Mouse (Mus musculus) lung, postnatal 36 days (tissue): ENCODE measurements around the gene Cbwd1.
A peak's percentile ranks its signal among the peaks of the same experiment; 100 is the strongest.

Source experiments
- DNase-seq: peaks from one replicate; pipeline ENCODE4 v3.0.0; 2022; ENCODE audit warnings: mixed read lengths

Cbwd1 gene

DNA sequence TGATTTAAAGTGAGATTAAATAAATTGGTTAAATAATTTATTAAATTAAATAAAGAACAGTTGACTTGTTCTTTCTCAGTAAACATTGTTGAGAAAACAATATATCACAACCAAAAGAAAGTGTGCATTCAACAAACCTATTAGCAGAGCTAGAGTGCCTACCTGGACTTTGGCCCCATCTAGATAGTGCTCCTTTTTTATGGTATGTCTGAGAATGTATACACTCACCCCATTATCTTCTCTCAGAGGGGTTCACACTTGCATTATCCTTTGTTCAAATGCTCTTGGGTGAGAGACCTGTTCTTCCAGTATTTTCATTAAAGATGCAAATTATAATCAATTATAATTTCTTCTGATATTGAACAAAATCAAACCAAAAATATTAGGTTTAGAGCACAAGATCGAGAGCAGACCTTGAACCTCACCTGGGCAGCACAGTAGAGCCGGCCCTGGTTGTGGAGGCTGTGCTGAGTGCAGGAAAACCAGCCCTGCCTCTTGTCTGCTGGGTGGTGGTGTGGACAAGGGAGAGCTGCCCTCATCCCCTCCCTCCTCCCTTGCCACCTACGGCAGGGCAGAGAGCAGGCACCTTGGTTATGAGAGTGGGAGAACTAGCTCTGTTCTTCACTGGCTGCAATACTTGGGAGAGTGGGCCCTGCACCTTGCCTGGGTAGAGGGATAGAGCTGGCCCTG, 11.4 kb upstream of the Cbwd1 start:
- DNase-seq, result no peak

DNA sequence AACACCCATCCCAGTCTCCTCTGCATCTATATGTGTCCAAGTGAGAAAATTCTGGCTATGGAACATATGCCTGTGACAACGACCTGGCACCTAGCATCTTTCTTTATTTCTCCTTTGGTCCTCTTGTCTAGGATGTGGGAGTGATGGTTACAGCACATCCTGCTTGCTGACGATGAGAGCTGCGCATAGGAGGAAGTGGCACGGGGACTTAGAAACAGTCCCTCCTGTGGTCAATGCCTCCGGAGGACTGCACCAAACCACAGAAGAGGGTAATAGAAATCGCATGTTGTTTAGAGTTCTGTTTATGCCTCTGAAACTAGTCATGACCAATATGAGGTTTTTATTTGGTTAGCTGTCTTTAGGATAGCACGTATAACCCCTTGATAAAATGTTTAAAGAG, 9.9 kb upstream of the Cbwd1 start:
- DNase-seq, result peak; percentile 32

DNA sequence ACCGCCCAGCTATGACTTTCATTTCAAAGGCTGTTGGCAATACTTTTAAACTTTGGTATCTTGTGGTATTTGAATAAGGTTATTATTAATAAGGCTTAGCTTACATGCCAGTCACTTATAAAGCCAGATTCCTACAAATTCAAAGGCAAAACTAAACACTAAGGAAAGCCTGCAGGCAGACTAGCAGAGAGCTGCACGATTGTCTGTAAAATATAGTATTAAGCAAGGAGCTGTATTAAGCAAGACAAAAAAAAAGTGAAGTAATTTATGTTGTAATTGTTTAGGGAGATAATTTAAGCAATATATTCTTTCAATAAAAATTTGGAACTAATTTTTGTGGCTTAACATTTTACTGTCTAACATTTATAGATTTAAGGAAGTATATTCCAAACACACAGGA, 5.5 kb upstream of the Cbwd1 start:
- DNase-seq, result no peak

DNA sequence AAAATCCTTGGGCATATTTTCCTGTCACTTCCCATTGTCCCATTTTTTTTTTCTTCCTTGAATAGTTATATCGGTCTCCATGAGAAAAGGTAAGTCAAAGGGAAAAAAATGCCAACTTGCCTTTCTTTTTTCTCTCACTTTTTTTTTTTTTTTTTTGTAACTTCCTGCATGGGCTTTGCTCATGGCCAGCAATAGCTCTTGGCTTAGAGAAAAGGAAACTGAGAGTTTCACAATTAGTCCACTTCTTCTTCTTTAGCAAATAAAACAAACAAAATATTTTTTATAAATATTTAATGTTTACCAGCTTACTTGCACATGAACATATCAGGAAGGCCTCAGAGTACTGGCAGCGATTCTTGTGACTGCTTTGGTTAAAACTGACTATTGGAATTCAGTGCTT, 4.8 kb upstream of the Cbwd1 start:
- no peak for DNase-seq

DNA sequence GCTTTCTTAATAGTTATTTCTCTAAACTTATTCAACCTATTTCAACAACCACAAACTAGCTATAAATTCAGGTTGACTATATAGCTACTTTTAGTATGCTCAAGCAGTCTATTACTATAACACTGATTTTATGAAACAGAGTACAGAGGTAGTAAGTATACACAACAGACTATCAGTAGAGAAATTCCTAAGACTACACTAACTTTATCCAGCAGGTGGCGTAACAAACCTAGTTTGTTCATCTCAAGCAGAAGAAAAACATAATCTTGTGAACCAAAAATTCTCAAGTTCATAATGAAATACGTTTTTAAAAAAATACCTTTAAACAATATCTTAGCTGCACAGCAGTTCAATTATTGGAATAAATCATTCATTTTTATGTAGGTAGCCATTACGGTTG, 2.9 kb downstream of the Cbwd1 start:
- DNase-seq, result peak; percentile 84

DNA sequence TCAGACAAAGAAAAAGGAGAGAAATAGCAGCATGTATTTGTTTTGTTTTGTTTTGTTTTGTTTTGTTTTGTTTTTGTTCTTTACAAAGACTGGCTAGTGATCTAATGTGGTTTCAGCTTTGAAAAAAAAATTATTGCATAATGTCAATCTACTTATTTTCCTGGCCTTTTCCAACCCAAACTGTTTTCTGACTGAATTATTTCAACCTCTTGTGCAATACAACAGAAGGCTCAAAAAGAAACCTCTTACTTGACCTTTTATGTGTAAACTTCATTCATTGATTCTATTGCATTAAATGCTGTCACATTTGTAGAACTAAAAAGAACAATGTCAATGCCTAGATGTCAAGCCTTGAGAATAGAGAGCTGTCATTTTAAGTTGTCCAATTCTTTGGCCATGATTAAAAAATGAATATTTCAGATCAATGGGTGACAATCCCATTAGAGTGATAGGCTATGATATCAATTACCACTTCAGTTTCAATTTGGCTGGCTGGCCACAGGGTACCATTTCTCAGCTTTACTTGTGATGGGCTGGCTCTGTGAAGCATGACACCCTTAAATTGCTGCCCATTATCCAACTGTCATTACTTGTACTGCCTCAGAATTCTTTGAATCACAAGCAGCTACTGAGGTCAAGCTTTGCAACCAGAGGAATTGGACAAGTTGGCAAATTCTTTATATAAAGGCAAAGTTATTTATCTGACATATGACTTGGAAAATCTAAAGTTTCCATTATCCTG, 15.7 kb downstream of the Cbwd1 start:
- no peak for DNase-seq

DNA sequence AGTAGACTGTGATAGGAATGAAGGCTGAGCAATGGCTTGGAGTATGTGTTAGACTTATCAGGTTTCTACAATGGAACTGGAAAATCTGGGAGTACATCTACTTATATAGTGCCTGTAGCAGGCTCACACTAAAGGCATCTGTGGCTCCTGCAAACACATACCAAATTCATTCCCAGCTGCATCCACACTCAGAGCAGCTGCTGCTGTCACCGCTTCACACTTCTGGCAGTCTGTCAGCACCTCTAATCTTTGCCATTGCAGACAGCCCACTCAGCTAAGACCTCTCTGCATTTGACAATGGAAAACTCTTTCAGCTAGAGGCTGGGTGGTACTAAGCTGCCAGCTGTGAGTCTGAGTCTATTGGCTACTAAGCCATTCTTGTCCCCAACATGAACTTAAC, 24.3 kb downstream of the Cbwd1 start:
- DNase-seq, result no peak

DNA sequence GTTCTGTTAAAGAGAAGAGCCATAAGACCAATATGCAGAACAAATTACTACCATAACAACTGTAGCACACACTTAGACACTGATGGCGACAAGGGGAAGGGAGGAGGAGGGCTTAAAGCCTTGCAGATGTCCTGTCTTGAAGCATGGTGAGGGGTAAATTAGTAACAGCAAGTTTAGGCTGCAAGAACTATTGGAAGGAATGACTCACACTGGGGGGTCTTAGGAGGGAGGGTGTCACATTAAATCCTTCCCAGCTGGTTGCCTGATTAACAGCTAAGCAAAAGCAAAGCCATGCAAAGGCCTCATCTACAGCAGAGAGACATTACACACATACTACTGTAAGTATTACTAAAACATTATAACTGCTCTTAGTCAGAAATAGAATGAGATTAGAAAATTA, 32.4 kb downstream of the Cbwd1 start:
- no peak for DNase-seq

DNA sequence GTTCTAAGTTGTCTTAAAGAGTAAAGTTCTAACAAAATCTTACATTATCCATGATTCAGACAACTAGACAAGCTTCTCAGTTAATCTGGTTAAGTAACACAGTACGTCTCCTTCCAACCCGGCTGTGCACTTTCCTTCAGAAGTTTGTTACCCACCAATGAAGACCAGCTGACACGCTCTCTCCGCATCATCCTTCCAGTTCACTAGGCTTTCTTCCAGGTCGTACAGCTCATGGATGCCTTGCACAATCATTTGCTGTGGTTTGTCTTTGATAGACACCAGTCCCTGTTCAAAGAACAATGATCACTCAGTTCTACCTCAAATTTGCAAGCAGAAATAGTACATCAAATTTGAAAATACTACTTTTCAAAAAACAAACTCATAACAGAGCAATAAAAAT, 40.5 kb downstream of the Cbwd1 start:
- no peak for DNase-seq

DNA sequence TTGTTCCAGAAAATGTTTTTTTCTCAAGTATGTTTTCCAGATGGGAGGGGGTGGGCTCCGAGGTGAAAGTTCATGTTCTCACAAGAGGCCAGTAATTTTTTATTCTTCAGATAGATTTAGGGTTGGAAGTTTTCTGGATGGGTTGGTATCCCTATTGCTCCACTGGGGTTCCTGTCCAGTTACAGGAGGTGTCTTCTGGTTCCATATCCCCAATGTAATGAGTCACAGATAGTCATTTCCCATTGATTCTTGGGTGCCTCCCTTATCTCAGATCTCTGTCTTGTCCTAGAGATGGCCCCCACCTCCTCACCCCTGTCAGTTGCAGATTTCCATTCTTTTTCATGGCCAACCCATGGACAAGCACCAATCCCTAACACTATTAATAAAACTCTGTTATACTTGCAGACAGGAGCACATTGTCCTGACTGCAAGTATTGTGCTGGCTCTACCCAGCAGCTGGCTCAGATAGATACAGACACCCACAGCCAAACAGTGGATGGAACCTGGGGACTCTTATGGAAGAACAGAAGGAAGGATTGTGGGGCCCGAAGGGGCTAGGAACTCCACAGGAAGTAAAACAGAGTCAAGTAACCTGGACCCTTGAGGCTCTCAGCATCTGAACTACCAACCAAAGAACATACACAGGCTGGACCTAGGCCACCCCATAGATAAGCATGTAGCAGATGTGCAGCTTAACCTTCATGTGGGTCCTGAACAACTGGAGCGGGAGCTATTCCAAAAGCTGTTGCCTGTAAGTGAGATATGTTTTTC, 52.8 kb downstream of the Cbwd1 start:
- DNase-seq, result no peak

DNA sequence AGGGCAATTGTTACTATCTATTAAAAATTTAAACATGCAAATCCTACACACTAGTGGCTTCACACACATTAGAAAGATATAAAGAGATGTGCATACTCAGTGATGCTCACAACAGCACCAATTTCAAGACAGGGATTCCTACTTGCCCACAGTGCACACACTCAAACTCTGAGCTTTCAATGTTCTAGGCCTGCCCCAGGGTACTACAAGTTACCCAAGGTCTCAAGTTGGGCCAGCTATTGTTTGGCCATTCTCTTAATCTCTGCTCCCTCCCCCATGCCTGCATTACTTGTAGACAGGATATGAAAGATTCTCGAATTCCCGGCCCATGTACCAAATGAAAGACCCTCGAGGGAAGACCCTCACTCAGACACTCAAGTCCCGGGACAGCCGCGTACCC, 53.8 kb downstream of the Cbwd1 start:
- DNase-seq, result no peak

DNA sequence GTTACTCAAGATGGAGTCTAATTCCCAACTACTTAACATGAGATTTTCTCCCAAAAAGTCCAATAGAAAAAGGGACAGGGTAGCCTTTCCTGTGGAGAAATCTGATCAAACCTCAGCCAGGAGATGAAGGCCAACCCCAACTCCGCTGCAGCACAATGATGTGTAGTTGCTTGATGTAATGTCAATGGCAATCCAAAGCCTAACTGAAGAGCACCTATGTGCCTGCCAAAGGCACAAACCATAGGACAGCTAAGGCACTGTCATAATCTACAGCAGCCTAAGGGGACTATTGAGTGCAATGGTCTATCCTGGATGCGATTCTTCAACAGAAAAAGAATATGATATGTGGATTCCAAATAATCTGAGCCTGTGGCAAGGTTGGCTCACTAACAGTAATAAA, 58.6 kb downstream of the Cbwd1 start:
- no peak for DNase-seq

DNA sequence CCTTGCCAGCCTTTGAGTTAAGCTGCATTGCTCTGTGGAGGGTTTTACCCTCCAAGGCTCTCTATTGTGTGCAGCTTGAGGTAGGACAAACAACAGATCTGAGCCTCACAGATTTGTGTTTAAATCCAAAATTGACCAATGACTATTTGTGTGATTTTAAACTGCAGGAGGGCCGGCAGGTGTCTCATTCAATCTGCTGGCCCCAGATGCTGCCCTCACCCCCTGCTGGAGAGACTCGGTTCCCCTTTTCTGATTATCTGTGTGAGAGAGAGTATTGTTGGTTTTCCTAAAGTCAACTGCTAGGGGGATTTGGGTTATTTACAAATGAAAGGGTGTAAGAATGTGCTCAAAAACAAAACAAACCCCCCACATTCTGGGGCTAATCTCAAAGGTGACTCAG, 59.2 kb downstream of the Cbwd1 start:
- no peak for DNase-seq

DNA sequence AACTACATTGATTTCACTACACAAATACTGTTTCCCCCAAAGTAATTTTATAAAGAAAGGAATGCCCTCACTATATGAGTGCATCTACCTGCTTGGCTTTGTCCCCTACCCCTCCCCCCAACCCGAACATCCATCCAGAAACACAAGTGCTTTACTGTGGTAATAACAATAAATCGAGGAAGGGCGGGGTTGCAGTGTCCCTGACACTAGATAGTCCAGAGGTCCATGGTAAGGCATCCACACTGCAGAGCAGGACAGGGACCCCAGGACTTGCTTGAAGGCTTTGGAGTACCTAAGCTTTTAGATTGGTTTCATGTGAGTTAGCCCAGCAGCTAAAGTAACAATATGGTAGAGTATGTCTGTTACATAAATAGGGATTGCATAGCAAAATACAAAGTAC, 59.7 kb downstream of the Cbwd1 start:
- no peak for DNase-seq

DNA sequence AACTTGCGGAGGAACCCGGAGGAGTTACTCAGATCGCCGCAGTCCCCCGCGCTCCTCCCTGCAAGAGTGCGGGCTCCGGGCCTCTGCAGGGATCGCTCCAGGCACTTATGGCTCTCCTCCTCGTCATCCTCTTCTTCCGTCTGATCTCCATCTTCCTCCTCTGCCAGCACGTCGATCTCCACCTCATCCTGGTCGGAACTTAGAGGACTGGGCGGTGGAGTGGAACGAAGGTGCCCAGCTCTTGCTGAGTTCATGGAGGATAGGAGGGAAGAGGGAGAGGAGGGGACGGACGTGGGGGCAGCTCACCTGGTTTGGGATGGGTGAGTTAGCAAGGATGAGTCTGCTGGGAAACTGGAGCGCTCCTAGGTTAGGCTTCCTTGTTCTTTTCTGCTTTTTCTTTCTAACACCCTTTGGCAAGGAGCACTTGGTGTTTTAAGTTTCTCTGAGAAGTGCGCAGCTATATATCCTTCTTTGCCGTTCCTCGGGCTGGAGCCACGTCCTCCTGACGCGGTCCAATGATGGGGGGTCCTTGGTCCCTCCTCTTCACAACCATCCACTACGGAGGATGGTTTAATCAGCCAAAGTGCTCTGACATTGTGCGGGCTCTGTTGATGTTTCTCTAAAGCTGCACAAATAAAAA, 60.7 kb downstream of the Cbwd1 start, which contains the start of gene Foxd4:
Gene Foxd4, minus strand, starts transcription at position 617 of the 640 bp plus-strand sequence.
- DNase-seq, result no peak

DNA sequence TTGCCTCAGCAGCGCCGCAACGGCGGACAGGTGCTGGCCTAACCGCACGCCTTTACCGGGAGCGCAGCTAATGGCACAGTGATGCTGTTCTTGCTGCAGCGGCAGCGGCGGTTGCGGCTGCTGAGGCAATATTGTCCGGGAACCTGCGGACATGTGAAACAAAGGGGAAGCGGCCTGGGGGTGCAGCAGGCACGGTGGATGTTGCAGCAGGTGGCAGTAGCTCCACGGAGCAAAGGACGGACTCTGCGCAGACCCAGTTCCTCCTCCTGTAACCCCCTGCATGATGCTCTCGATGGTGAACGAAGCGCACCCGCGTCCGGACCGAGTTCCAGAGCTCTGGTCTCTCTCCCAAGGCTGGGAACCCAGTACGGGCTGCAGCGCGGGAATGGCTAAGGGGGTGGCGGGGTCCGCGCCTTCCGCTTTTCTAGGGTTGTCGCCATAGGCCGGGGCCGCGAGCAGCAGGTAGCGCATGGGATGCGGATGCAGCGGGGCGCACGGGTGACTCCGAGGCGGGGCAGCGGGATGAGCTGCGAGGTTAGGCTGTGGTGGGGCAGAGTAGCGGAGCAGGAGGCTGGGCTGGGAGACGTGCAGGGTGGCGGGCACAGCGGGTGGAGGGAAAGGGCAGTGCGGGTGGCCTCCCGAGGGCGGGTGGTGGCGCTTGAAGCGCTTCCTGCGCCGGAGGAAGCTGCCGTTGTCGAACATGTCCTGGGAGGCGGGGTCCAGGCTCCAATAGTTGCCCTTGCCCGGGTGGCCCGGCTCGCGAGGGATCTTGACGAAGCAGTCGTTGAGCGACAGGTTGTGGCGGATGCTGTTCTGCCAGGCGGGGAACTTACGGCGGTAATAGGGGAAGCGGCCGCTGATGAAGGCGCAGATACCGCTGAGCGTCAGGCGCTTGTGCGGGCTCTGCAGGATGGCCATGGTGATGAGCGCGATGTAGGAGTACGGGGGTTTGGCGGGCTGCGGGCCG, 61.5 kb downstream of the Cbwd1 start:
- DNase-seq, result no peak

DNA sequence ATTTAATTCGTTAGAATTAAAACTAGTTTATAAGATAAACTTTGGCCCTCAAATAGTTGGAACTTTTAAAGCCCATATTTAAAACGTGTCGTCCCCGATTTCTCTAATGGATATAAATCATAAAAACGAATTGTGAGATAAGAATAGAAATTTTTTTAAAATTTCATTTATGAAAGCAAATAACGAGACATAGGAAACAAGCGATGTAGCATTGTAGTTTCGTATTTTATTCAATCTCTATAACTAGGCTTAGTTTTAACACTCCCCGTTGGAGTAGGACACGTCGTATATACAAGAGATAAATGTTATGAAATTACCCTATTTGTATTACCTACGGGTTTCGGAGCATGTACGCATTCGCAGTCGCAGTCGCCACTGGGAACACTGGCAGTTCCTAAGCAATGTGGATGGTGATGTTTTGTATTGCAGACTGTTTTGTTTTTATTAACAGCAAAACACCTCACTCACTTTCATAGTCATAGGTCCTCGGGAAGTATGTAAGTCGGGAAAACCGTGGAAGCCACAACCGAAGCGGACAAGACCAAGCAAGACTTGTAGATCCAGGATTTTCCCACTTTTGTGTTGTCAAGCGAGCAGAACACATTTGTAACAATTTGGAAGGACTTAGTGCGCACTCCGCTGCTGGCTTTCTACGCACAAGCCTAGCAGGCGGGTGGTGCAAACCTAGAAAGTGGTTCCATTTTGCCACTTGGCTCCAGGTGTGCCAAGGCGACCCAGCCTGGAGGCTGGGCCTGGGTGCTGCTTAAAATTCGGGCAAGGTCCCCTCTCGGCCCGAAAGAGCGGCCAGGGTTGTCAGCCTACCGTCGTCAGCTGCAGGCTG, 62.5 kb downstream of the Cbwd1 start:
- no peak for DNase-seq

DNA sequence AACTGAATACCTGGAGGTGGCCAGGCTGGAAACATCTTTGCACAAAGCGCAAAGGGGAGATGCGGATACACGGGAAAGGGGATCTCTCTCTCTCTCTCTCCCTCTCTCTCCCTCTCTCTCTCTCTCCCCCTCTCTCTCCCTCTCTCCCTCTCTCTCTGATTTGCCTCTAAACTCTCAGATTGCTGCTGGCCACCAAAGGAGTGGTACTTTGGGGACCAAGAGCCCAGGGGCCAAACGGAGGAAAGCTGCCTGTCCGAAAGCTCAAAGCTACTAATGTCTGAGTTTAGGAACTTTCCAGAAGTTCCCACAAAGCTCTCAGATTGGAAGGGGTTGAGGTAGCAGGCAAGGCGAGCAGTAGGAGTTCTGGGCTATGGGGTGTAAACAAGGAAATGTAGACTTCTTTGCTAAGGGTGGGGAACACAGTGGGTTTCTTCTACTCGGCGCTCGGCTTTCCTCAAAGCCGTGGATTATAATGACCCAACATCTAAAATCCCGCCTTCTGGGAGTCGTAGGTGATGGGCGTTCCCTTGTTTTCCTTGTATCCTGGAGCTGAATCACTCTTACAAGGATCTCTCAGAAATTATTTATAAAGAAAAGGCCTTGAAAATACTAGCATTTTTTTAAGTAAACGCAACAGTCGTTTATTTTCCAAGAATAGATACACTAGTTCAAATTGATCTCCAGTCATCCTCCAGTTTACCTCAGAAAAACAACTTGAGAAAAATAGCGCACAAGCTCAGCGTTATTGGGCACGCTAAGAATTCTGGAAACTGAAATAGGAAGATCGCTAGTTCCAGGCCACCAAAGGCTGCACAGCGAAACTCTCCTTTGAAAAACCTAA, 63.3 kb downstream of the Cbwd1 start:
- DNase-seq, result no peak

DNA sequence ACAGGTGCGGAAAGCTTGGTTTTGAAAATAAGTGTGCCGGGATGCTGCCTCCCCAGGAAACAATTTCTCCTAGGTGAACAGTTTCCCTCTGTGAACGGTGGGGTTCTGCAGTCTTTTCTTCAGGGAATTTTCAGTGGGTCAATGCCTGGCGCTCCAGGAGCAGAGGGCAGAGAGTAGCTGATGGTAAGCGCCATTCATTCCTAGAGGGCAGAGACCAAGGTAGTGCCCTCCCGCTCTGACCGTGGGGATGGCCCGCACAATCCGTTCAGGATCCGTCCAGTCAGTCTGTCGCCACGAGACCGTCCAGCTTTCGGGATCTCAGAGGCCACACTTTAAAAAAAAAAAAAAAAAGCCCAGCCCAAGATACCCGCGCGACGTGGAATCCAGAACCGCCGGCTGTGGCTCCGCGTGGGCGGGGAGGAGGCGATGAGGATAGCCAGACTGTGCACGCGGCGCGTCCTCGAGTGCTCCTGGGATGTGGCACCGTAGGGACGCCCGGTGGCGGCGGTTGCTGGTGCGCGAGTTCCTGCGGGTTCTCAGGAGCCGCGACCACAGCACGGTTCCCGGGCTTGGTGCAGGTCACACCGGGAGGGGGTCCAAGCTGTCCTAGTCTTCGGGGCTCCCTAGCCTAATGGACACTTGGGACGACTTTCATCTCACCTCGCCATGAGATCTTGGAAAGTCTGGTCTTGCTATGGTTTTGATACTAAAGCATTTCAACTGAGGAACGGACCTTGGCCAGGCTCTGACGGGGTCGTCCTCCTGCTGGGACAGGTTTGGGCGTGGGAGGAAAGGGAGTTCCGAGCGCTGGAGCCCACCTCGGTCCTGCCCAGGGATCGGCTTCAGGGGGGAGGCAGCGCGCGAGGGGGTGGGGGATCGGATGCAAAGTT, 64.2 kb downstream of the Cbwd1 start:
- DNase-seq, result no peak
